Mouse (Mus musculus) neural tube, embryonic 15.5 days (tissue): ENCODE results near the gene Kcnq4. TPM values are rescaled to one million over a fixed set of nuclear protein-coding genes. Genes with fewer than 3 reads are reported as not detected.

Source experiments
- ATAC-seq: fragments of 200-750 bp; cut with Nextera tagmentation; 2 replicates; pipeline ENCODE4 v1.8.0; 2017; ENCODE audit warnings: mild to moderate bottlenecking, moderate TSS enrichment, moderate library complexity; ENCODE audit not compliant: low FRiP score
- H3K27ac ChIP-seq: fragments of 300-500 bp; sonication (generic); replicated peaks from 2 replicates; pipeline ENCODE4 v1.5.1; 2015; ENCODE audit warnings: mild to moderate bottlenecking, inconsistent platforms
- H3K27me3 ChIP-seq: fragments of 300-500 bp; sonication (generic); replicated peaks from 2 replicates; pipeline ENCODE4 v1.6.1; 2015; ENCODE audit warnings: inconsistent platforms
- H3K36me3 ChIP-seq: fragments of 300-500 bp; sonication (generic); 2 replicates; pipeline ENCODE4 v1.6.1; 2015; ENCODE audit warnings: inconsistent platforms
- H3K4me1 ChIP-seq: fragments of 300-500 bp; sonication (generic); 2 replicates; pipeline ENCODE4 v1.6.1; 2015; ENCODE audit warnings: inconsistent platforms
- H3K4me2 ChIP-seq: fragments of 300-500 bp; sonication (generic); 2 replicates; pipeline ENCODE4 v1.6.1; 2015; ENCODE audit warnings: inconsistent platforms, mild to moderate bottlenecking, moderate library complexity
- H3K4me3 ChIP-seq: fragments of 300-500 bp; sonication (generic); replicated peaks from 2 replicates; pipeline ENCODE4 v1.5.1; 2015; ENCODE audit warnings: mild to moderate bottlenecking, inconsistent platforms
- H3K9ac ChIP-seq: fragments of 300-500 bp; sonication (generic); replicated peaks from 2 replicates; pipeline ENCODE4 v1.6.1; 2015; ENCODE audit warnings: mild to moderate bottlenecking, inconsistent platforms
- H3K9me3 ChIP-seq: fragments of 300-500 bp; sonication (generic); replicated peaks from 2 replicates; pipeline ENCODE4 v1.6.1; 2016; ENCODE audit warnings: inconsistent platforms
- WGBS: fragments of 180-500 bp; shearing (Covaris S2); methylation state at CpG from one replicate; pipeline ENCODE4 v1.1.7; 2015; ENCODE audit warnings: mixed read lengths; 5-methylcytosine and 5-hydroxymethylcytosine counted together
- polyA plus RNA-seq: library from polyadenylated mRNA; unstranded; fragments of >200 nt; fragmentation: Nextera tagmentation; extraction: Ambion mirVana; gene quantifications from 2 replicates; pipeline ENCODE4 v1.2.1, GENCODE M21; 2015

Gene Kcnq4
- polyA plus RNA-seq, result 5.8 and 6.7 TPM in 2 replicates

DNA sequence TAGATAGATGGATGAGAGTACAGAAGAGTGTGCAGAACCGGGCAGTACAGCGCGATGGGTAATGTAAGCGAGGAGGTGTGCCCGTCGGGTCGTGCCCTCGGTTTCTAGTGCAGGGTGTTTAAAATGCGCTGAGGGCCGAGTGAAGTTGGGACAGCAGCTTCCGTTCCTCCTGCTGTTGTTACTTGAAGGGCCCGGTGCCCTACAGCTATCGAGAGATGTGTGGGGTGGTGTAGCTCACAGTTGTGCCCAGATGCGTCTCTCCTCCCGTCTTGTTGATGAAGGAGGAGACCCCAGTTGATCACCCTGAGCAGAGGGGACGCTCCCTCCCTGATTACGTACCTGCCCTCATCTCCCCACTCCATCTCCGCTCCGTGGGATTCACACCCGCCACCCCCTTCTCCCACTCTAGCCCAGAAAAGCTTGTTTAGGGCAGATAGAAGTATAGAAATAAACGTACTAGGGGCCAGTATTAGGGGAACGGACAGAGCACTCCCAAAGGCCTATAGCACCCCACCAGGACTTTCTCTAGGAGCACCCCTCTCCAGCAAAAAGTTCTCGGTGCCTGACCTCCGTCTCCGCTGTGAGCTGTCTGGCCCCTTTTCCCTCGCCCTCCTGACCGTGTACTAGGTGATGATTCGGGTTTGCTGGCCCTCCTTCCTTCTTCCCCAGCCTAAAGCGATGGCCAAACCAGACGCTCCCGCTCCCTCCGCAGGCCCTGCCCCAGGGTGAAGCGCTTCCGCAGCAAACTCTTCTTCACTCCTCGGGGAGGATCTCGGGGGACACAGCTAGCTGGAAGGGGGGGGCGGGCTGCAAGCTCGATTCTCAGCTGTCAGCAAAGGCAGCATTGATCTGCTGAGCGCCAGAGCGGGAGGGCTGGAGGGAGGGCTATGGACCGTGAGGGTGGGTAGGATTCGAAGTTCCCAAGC is at the start of gene Kcnq4:
TSS of gene Kcnq4 (minus strand) at position 672 of the 926 bp plus-strand sequence.
- peak within 1 kb of the TSS; percentile 60 for H3K4me3 ChIP-seq
- peaks cover 23% of the 10 kb centered on the region for H3K4me1 ChIP-seq
- no peaks in the 10 kb centered on the region for H3K9me3 ChIP-seq
- 0 out of 2 replicates have a peak, but pooled peaks have one; percentile 20 for ATAC-seq
- 3% methylated on average over 42 of the region's 42 CpGs for WGBS
- peak within 1 kb of the TSS; percentile 99 for H3K4me2 ChIP-seq
- H3K9ac ChIP-seq, result peak within 1 kb of the TSS; percentile 49
- peaks cover 48% of the 10 kb centered on the region for H3K27me3 ChIP-seq
- H3K27ac ChIP-seq, result no peak within 1 kb of the TSS
- no peaks in the 10 kb centered on the region for H3K36me3 ChIP-seq

DNA sequence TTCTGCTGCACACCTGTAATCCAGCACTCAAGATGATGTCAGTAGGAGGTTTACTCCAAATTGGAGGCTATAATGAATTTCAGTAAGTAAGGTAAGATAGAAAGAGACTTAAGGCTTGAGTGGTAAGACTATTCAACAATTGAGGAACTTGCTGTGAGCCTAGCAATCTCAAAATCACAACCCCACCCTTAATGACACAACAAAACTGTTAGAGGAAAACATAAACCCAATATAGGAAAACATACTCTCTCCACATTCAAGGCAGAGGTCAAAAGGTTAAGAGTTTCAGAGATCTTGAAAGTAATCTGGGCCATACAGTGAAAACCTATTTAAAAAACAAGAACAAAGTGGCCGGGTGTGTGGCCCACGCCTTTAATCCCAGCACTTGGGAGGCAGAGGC is 48.3 kb upstream of the Kcnq4 start:
- ATAC-seq, result no peak
- H3K27me3 ChIP-seq, result no peaks in the 10 kb centered on the region
- H3K4me3 ChIP-seq, result no peak overlapping the region
- no peak overlapping the region for H3K4me2 ChIP-seq
- no peaks in the 10 kb centered on the region for H3K36me3 ChIP-seq
- WGBS, result 85% methylated on average over 2 of the region's 2 CpGs
- H3K4me1 ChIP-seq, result peaks cover 10% of the 10 kb centered on the region
- H3K9ac ChIP-seq, result no peak overlapping the region
- H3K27ac ChIP-seq, result no peak overlapping the region
- H3K9me3 ChIP-seq, result no peaks in the 10 kb centered on the region

DNA sequence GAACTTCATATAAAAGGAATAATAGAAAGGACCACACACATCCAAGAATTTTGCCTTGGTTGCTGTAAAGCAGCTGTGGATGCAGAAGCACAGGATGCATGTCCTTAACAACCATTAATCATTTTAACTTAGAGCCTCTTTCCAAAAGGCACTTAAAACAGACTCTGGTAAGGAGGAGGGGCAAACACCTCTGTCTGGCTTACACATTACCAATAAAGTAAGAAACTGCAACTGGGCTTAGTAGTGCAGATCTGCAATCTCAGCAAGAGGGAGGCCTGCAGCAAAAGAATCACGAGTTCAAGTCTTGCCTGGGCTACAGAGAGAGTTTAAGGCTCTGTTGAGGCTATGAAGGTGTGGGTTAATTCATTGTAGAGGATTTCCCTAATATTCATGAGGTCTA is 47.2 kb upstream of the Kcnq4 start:
- Histone ChIP-seq H3K27me3 (no peaks in the 10 kb centered on the region), H3K9ac (no peak overlapping the region), H3K27ac (no peak overlapping the region), H3K4me3 (no peak overlapping the region), H3K36me3 (no peaks in the 10 kb centered on the region), H3K4me1 (peaks cover 10% of the 10 kb centered on the region), H3K4me2 (no peak overlapping the region), H3K9me3 (no peaks in the 10 kb centered on the region)
- WGBS, result 87% methylated on average over 1 of the region's 1 CpGs
- no peak for ATAC-seq

DNA sequence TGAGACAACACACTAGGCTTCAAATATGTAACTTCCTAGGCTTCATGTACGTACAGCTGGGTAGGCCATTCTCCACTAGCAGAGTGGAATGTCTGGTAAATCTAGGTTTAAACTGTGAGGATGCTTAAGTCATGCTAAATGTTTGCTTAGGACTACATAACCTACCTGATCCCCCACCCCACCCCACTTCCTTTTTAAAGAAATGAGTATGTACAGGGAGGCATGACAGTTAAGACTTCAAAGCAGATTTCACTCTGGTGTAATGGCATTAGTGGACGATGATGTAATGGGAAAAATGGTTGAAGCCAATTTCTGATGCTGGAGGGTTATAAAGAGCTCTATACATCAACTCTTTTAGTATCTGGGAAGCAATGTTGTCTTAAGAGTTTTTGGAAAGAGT is 44.5 kb upstream of the Kcnq4 start:
- WGBS, result 93% methylated on average over 2 of the region's 2 CpGs
- Histone ChIP-seq H3K9me3 (no peaks in the 10 kb centered on the region), H3K27ac (no peak overlapping the region), H3K4me1 (peaks cover 10% of the 10 kb centered on the region), H3K27me3 (no peaks in the 10 kb centered on the region), H3K36me3 (peaks cover 15% of the 10 kb centered on the region), H3K4me3 (no peak overlapping the region), H3K4me2 (no peak overlapping the region), H3K9ac (no peak overlapping the region)
- no peak for ATAC-seq

DNA sequence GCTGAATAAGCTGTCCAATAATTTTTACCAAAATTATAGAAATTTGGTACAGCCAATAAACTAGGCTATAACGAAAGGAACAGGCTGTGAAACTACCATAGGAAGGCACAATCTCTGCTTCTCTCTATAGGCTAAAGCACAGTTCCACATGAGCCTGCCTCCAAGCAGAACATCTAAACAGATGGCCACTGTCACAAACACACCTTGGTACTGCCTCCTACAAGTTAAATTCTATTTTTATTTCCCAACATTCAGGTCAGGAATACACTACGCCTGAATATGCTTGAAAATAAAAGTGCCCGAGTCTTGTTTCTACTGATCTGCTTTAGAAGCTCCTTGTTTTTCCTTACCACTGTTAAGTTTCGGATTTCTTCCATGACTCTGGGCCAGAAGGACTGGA is 41.6 kb upstream of the Kcnq4 start:
- H3K9me3 ChIP-seq, result no peaks in the 10 kb centered on the region
- H3K27ac ChIP-seq, result no peak overlapping the region
- no peak overlapping the region for H3K4me2 ChIP-seq
- H3K4me3 ChIP-seq, result no peak overlapping the region
- 95% methylated on average over 4 of the region's 4 CpGs for WGBS
- H3K4me1 ChIP-seq, result peaks cover 3% of the 10 kb centered on the region
- H3K36me3 ChIP-seq, result peaks cover 18% of the 10 kb centered on the region
- H3K27me3 ChIP-seq, result no peaks in the 10 kb centered on the region
- H3K9ac ChIP-seq, result no peak overlapping the region
- ATAC-seq, result no peak

DNA sequence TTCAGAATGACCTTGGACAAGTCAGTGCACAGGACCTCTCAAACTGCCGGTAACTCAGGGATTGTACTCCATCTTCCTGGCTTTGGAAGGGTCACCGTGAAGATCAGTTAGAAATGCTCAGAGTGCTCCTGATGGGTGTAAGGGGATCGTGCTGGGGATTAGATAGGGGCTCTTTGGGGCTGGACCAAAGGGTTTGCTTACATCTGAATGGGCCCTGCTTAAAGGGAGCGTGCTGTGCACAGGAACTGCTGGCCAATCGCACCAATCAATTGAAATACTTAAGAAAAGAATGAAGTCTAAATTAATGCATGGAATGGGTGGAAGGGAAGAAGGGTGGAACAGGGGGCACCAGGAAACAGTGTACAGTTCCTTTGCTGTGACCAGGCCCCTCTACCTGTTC is 7.4 kb upstream of the Kcnq4 start:
- Histone ChIP-seq H3K9me3 (no peaks in the 10 kb centered on the region), H3K4me2 (no peak overlapping the region), H3K27me3 (peaks cover 6% of the 10 kb centered on the region), H3K36me3 (peaks cover 37% of the 10 kb centered on the region), H3K4me1 (no peaks in the 10 kb centered on the region), H3K27ac (no peak overlapping the region), H3K4me3 (no peak overlapping the region), H3K9ac (no peak overlapping the region)
- ATAC-seq, result no peak
- WGBS, result 57% methylated on average over 5 of the region's 5 CpGs

DNA sequence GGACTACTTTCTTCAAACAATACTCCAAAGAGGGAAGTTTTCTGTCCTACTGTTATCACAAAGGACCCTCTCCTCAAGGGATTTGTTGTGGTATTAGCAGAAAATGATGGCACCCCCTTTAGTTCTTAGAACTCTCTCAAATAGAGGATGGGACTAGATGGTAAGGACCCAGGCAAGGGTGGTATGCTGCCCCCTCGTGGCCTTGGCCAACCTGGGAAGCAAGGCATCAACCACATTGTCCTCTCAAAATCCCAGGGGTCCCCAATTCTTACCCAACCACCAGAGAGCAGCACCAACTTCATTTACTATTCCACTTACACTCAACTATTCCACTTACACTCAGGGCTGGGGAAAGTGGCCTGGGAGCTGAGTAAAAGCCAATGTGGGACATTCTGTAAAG is 6.9 kb upstream of the Kcnq4 start:
- WGBS, result 0% methylated on average over 1 of the region's 1 CpGs
- H3K4me2 ChIP-seq, result no peak overlapping the region
- peaks cover 32% of the 10 kb centered on the region for H3K36me3 ChIP-seq
- no peaks in the 10 kb centered on the region for H3K9me3 ChIP-seq
- H3K27me3 ChIP-seq, result peaks cover 10% of the 10 kb centered on the region
- H3K4me1 ChIP-seq, result no peaks in the 10 kb centered on the region
- H3K9ac ChIP-seq, result no peak overlapping the region
- H3K4me3 ChIP-seq, result no peak overlapping the region
- ATAC-seq, result no peak
- no peak overlapping the region for H3K27ac ChIP-seq

DNA sequence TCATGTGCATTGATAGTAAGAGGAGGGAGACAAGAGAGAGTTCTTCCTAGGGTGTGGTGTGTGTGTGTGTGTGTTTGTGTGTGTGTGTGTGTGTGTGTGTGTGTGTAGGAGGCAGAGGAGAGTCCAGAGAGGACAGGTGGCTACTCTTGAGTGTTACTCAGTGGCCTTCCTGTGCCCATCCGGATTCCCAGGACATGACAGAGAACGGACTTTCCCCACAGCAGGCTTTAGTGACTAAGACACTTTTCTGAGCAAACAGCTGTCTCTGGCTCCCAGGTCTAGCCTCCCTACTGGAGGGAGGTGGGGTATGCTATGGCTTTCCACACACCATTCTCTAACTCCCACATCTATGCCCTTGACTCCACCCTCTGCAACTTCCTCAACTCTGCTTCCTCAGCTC is 1.2 kb upstream of the Kcnq4 start:
- H3K27ac ChIP-seq, result no peak overlapping the region
- no peaks in the 10 kb centered on the region for H3K36me3 ChIP-seq
- H3K4me3 ChIP-seq, result no peak overlapping the region
- H3K4me2 ChIP-seq, result no peak overlapping the region
- WGBS, result 42% methylated on average over 2 of the region's 2 CpGs
- peaks cover 46% of the 10 kb centered on the region for H3K27me3 ChIP-seq
- H3K9ac ChIP-seq, result no peak overlapping the region
- ATAC-seq, result no peak
- H3K4me1 ChIP-seq, result peaks cover 23% of the 10 kb centered on the region
- no peaks in the 10 kb centered on the region for H3K9me3 ChIP-seq

DNA sequence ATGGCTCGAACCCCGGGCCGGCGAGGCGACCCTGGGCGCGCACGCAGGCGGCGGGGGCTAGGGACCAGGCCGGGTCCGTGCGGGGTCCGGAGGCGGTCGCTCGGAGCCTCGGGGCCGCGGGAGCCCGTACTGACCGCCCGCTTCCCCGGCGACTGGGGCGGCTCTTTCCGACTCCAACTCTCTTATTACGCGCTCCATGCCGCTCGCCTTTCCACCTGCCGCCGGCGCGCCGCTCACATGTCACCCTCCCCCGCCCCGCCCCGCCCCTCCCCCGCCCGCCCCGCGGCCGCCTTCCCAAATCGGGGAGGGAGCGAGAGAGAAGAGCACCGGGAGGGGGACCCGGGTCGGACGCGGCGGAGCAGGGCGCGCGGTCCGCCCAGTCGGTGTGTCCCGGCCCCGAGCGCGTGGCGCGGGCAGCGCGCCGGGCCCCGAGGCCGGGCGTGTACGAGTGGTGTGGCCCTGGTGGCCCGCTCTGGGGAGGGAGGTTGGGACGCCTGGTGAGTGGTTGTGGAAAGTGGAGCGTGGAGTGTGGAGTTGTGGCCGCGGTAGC is 1.1 kb downstream of the Kcnq4 start:
- Histone ChIP-seq H3K4me1 (peaks cover 23% of the 10 kb centered on the region), H3K27me3 (peaks cover 50% of the 10 kb centered on the region), H3K27ac (no peak overlapping the region), H3K9ac (peak overlapping the region; percentile 49), H3K36me3 (no peaks in the 10 kb centered on the region), H3K4me3 (peak overlapping the region; percentile 60), H3K9me3 (no peaks in the 10 kb centered on the region), H3K4me2 (peak overlapping the region; percentile 99)
- WGBS, result under 1% methylated on average over 51 of the region's 75 CpGs
- ATAC-seq, result peak; percentile 53

DNA sequence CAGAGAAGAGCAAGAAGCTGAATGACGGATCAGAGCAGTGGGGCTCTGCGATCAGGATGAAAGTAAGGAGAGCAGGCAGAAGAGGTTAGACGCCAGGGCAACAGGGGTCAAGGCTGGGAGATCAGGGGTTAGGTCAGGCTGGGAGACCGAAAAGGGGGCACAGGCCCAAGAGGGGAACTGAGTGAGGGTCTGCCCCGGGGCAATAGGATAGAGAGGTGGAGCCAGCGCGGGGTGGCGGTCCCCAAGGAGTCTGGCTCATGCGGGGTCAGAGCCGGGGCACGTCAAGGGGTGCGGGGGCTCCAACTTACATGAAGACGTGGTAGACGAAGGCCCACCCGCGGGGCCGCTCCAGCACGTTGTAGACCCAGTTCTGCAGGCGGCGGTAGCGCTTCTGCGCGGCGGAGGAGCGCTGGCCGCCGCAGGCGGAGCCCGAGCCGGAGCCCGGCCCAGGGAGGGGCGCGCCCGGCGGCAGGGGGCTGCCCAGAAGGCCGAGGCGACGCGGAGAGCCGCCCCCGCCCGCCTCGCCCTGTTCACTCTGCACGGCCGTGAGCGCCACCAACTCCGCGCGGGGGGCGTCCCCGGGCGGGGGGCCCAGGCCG is 1.8 kb downstream of the Kcnq4 start:
- peak overlapping the region; percentile 60 for H3K4me3 ChIP-seq
- H3K9me3 ChIP-seq, result no peaks in the 10 kb centered on the region
- H3K27ac ChIP-seq, result no peak overlapping the region
- peak; percentile 62 for ATAC-seq
- no peaks in the 10 kb centered on the region for H3K36me3 ChIP-seq
- H3K9ac ChIP-seq, result peak overlapping the region; percentile 49
- WGBS, result 6% methylated on average over 18 of the region's 53 CpGs
- H3K27me3 ChIP-seq, result peaks cover 50% of the 10 kb centered on the region
- H3K4me2 ChIP-seq, result peak overlapping the region; percentile 99
- peaks cover 23% of the 10 kb centered on the region for H3K4me1 ChIP-seq

DNA sequence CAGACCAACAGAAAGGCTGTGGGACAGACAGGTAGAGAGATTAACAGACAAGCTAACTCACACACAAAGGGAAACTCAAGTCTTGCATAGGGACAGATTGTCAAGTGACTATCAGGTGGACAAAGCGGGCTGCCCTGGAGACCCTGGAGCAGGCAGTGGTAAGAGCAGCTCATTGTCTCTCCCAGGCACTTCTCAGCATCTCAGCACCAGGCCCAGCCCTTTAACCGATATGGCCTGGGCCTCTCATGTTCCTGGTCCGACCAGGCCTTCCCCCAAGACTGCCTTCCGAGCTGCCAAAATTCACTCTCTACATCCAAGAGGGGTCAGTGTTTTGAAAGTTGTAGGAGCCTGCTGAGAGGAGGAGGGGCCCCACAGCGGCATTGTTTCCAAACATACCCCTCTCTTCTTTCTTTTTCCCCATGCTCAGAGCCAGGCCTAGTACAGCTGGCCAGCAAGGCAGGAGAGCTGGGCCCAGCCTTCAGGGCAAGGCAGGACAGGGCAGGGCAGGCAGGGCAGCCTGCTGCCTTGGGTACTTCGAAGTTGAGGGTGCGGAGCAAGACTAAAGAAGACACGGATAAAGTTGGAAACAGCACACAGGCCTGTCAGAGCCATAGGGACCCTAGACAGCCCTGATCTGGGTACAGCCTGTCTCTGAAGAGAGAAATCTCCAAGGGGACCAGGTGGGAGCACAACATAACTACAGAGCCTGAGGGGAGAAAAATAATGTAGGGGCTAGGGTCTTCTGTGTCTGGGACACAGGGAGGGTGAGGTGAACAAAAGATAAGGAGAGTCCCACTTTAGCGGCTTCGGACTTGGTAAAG is 2.5 kb downstream of the Kcnq4 start:
- no peak overlapping the region for H3K9ac ChIP-seq
- H3K27ac ChIP-seq, result no peak overlapping the region
- peaks cover 23% of the 10 kb centered on the region for H3K4me1 ChIP-seq
- H3K36me3 ChIP-seq, result no peaks in the 10 kb centered on the region
- H3K27me3 ChIP-seq, result peaks cover 46% of the 10 kb centered on the region
- 22% methylated on average over 10 of the region's 10 CpGs for WGBS
- no peaks in the 10 kb centered on the region for H3K9me3 ChIP-seq
- no peak for ATAC-seq
- peak overlapping the region; percentile 99 for H3K4me2 ChIP-seq
- no peak overlapping the region for H3K4me3 ChIP-seq
